Mouse (Mus musculus) liver, embryonic 12.5 days (tissue): ENCODE data around the gene Gm21970. TPM values are rescaled to one million over a fixed set of nuclear protein-coding genes. Genes with fewer than 3 reads are reported as not detected.

ENCODE experiments used
- ATAC-seq: fragments of 200-750 bp; cut with Nextera tagmentation; 2 replicates; pipeline ENCODE4 v1.8.0; 2017; ENCODE audit warnings: moderate number of reproducible peaks, mild to moderate bottlenecking, moderate library complexity
- H3K27ac ChIP-seq: fragments of 300-500 bp; sonication (generic); 2 replicates; pipeline ENCODE4 v1.5.1; 2016; ENCODE audit warnings: mild to moderate bottlenecking
- H3K27me3 ChIP-seq: fragments of 300-500 bp; sonication (generic); replicated peaks from 2 replicates; pipeline ENCODE4 v1.6.1; 2016; ENCODE audit warnings: mild to moderate bottlenecking, moderate library complexity
- H3K36me3 ChIP-seq: fragments of 300-500 bp; sonication (generic); 2 replicates; pipeline ENCODE4 v1.6.1; 2016; ENCODE audit warnings: mild to moderate bottlenecking, moderate library complexity
- H3K4me1 ChIP-seq: fragments of 300-500 bp; sonication (generic); 2 replicates; pipeline ENCODE4 v1.6.1; 2016
- H3K4me2 ChIP-seq: fragments of 300-500 bp; sonication (generic); 2 replicates; pipeline ENCODE4 v1.6.1; 2016; ENCODE audit warnings: mild to moderate bottlenecking, moderate library complexity
- H3K4me3 ChIP-seq: fragments of 300-500 bp; sonication (generic); 2 replicates; pipeline ENCODE4 v1.5.1; 2016; ENCODE audit warnings: mild to moderate bottlenecking, moderate library complexity
- H3K9ac ChIP-seq: fragments of 300-500 bp; sonication (generic); 2 replicates; pipeline ENCODE4 v1.6.1; 2016; ENCODE audit warnings: mild to moderate bottlenecking, moderate library complexity
- H3K9me3 ChIP-seq: fragments of 300-500 bp; sonication (generic); replicated peaks from 2 replicates; pipeline ENCODE4 v1.6.1; 2016; ENCODE audit warnings: mild to moderate bottlenecking, moderate library complexity
- WGBS: fragments of 180-500 bp; shearing (Covaris S2); methylation state at CpG from one replicate; pipeline ENCODE4 v1.1.7; 2016; ENCODE audit not compliant: insufficient replicate concordance; 5-methylcytosine and 5-hydroxymethylcytosine counted together
- polyA plus RNA-seq: library from polyadenylated mRNA; unstranded; fragments of >200 nt; fragmentation: Nextera tagmentation; extraction: Ambion mirVana; gene quantifications from 2 replicates; pipeline ENCODE4 v1.2.1, GENCODE M21; 2016

Gene Gm21970
- polyA plus RNA-seq, 1 experiment from 2014 or later, result not detected

DNA sequence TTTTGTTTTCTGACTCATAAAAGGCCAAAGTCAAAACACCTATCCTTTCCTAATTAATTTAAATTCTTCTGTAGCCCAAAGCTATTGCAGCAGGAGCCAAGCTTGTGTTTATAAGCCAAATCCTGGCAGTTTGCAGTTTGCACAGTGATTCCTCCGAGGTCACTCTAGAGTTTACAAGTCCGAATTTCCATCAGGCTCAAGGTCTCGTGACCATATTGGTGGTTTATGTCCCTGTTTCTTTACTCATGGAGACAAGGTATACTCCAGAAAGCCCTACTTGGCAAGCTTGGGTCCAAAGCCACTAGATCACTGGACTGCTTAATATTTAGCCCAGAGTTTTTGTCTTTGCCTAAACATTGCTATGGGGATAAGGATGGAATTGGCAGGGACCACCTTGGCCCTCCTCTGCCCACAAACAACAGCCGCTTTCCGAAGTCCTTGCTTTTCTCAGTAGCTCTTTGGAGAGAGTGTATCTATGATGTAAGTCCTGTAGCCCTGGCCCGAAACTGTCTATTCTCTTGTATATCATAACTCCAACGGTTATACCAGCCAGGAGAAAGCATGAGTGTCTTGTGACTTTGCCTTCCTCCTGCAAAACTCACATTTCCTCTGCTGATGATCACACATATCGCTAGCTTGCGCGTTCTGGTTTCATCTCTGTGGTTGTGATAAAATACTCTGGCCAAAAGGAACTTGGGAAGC, 5.0 kb upstream of the Gm21970 start:
- no peak overlapping the region for H3K4me3 ChIP-seq
- peaks cover 98% of the 10 kb centered on the region for H3K36me3 ChIP-seq
- 86% methylated on average over 10 of the region's 10 CpGs for WGBS
- H3K27me3 ChIP-seq, result no peaks in the 10 kb centered on the region
- H3K4me1 ChIP-seq, result peaks cover 31% of the 10 kb centered on the region
- peak overlapping the region; percentile 21; the same call in 1 of the 2 replicates for H3K27ac ChIP-seq
- no peak for ATAC-seq
- H3K4me2 ChIP-seq, result no peak overlapping the region
- H3K9me3 ChIP-seq, result peaks cover 9% of the 10 kb centered on the region; the same call in 1 of the 2 replicates
- H3K9ac ChIP-seq, result no peak overlapping the region

GRCm38 (mm10) chr16:91387121-91387486, 4.4 kb upstream of the Gm21970 start:
- H3K27me3 ChIP-seq, result no peaks in the 10 kb centered on the region
- ATAC-seq, result no peak; the same call in 1 of the 2 replicates
- no peak overlapping the region for H3K27ac ChIP-seq
- peaks cover 98% of the 10 kb centered on the region for H3K36me3 ChIP-seq
- no peak overlapping the region for H3K4me2 ChIP-seq
- H3K4me1 ChIP-seq, result peaks cover 26% of the 10 kb centered on the region
- peaks cover 9% of the 10 kb centered on the region; the same call in 1 of the 2 replicates for H3K9me3 ChIP-seq
- no peak overlapping the region for H3K4me3 ChIP-seq
- 69% methylated on average over 3 of the region's 3 CpGs for WGBS
- no peak overlapping the region for H3K9ac ChIP-seq

- Histone ChIP-seq H3K36me3 (peaks cover 99% of the 10 kb centered on the region), H3K27ac (no peak overlapping the region)
- no peak for ATAC-seq
Observed at GRCm38 (mm10) chr16:91390100-91390499, 1.4 kb upstream of the Gm21970 start.

GRCm38 (mm10) chr16:91394826-91395410, 3.4 kb downstream of the Gm21970 start:
- no peak for ATAC-seq
- peaks cover 2% of the 10 kb centered on the region; the same call in 1 of the 2 replicates for H3K9me3 ChIP-seq
- H3K36me3 ChIP-seq, result peaks cover 88% of the 10 kb centered on the region
- H3K4me2 ChIP-seq, result no peak overlapping the region
- peak overlapping the region; percentile 82 for H3K27ac ChIP-seq
- H3K27me3 ChIP-seq, result no peaks in the 10 kb centered on the region
- 85% methylated on average over 4 of the region's 4 CpGs for WGBS
- no peak overlapping the region for H3K4me3 ChIP-seq
- peaks cover 35% of the 10 kb centered on the region for H3K4me1 ChIP-seq
- no peak overlapping the region for H3K9ac ChIP-seq

More at GRCm38 (mm10) chr16:91390100-91390499, 1.4 kb upstream of the Gm21970 start:
- H3K27me3 ChIP-seq, result no peaks in the 10 kb centered on the region
- WGBS, result 85% methylated on average over 4 of the region's 4 CpGs
- H3K4me3 ChIP-seq, result no peak overlapping the region
- peaks cover 23% of the 10 kb centered on the region for H3K4me1 ChIP-seq
- H3K9me3 ChIP-seq, result peaks cover 9% of the 10 kb centered on the region; the same call in 1 of the 2 replicates
- no peak overlapping the region for H3K4me2 ChIP-seq
- no peak overlapping the region for H3K9ac ChIP-seq

GRCm38 (mm10) chr16:91395633-91396392, 4.3 kb downstream of the Gm21970 start:
- Histone ChIP-seq H3K4me1 (peaks cover 41% of the 10 kb centered on the region), H3K27me3 (no peaks in the 10 kb centered on the region), H3K4me3 (no peak overlapping the region), H3K4me2 (peak overlapping the region; percentile 48; the same call in 1 of the 2 replicates), H3K27ac (peak overlapping the region; percentile 82), H3K36me3 (peaks cover 89% of the 10 kb centered on the region), H3K9me3 (no peaks in the 10 kb centered on the region), H3K9ac (no peak overlapping the region)
- peak; percentile 63 for ATAC-seq
- WGBS, result 56% methylated on average over 8 of the region's 8 CpGs

- Histone ChIP-seq H3K27me3 (no peaks in the 10 kb centered on the region), H3K36me3 (peaks cover 89% of the 10 kb centered on the region), H3K4me3 (0 out of 2 replicates have a peak overlapping the region, but pooled peaks have one; percentile 8), H3K9me3 (no peaks in the 10 kb centered on the region), H3K9ac (peak overlapping the region; percentile 50; the same call in 1 of the 2 replicates), H3K27ac (peak overlapping the region; percentile 82), H3K4me2 (peak overlapping the region; percentile 48), H3K4me1 (peaks cover 46% of the 10 kb centered on the region)
- 31% methylated on average over 10 of the region's 10 CpGs for WGBS
- peak; percentile 88 for ATAC-seq
Observed at GRCm38 (mm10) chr16:91396844-91397537, 5.5 kb downstream of the Gm21970 start.

- peak overlapping the region; percentile 82 for H3K27ac ChIP-seq
- peaks cover 46% of the 10 kb centered on the region for H3K4me1 ChIP-seq
- no peak overlapping the region for H3K9ac ChIP-seq
- H3K4me3 ChIP-seq, result no peak overlapping the region
- no peak for ATAC-seq
- H3K9me3 ChIP-seq, result no peaks in the 10 kb centered on the region
- H3K4me2 ChIP-seq, result no peak overlapping the region
- WGBS, result 84% methylated on average over 12 of the region's 12 CpGs
- H3K27me3 ChIP-seq, result no peaks in the 10 kb centered on the region
- H3K36me3 ChIP-seq, result peaks cover 88% of the 10 kb centered on the region
Observed at GRCm38 (mm10) chr16:91398030-91398429, 6.5 kb downstream of the Gm21970 start.

DNA sequence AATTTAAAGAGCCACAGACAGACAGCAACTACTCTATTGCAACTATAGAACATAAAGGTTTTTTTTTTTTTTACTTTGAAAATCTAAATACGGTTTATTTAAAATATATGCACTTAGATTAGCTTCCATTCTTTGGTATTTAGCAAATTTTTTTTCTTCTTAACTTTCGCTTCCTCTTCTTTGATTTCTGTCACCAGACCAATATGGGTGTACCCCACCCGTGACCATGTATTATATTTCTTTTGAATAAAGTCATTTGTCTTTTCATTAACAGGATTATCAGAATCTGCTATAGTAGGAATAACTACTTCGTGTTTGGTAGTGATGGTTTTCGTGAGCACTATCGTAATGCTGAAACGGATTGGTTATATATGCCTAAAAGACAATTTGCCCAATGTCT, 7.4 kb downstream of the Gm21970 start:
- H3K9me3 ChIP-seq, result no peaks in the 10 kb centered on the region
- no peak for ATAC-seq
- no peak overlapping the region for H3K9ac ChIP-seq
- peaks cover 46% of the 10 kb centered on the region for H3K4me1 ChIP-seq
- H3K36me3 ChIP-seq, result peaks cover 88% of the 10 kb centered on the region
- H3K27me3 ChIP-seq, result no peaks in the 10 kb centered on the region
- no peak overlapping the region for H3K27ac ChIP-seq
- H3K4me3 ChIP-seq, result no peak overlapping the region
- H3K4me2 ChIP-seq, result no peak overlapping the region
- 90% methylated on average over 7 of the region's 7 CpGs for WGBS

- peaks cover 48% of the 10 kb centered on the region for H3K4me1 ChIP-seq
- no peaks in the 10 kb centered on the region for H3K27me3 ChIP-seq
- WGBS, result 84% methylated on average over 6 of the region's 6 CpGs
- H3K36me3 ChIP-seq, result peaks cover 74% of the 10 kb centered on the region
- H3K9me3 ChIP-seq, result no peaks in the 10 kb centered on the region
- H3K4me3 ChIP-seq, result no peak overlapping the region
- ATAC-seq, result no peak
- peak overlapping the region; percentile 34; the same call in 1 of the 2 replicates for H3K27ac ChIP-seq
- H3K9ac ChIP-seq, result no peak overlapping the region
- H3K4me2 ChIP-seq, result no peak overlapping the region
Observed at GRCm38 (mm10) chr16:91401569-91402165, 10.1 kb downstream of the Gm21970 start.

- peaks cover 63% of the 10 kb centered on the region for H3K36me3 ChIP-seq
Observed at GRCm38 (mm10) chr16:91403784-91404183, 12.3 kb downstream of the Gm21970 start.

GRCm38 (mm10) chr16:91404187-91404586, 12.7 kb downstream of the Gm21970 start:
- Histone ChIP-seq H3K4me2 (no peak overlapping the region), H3K27me3 (no peaks in the 10 kb centered on the region), H3K4me1 (peaks cover 53% of the 10 kb centered on the region), H3K4me3 (no peak overlapping the region), H3K27ac (no peak overlapping the region), H3K36me3 (peaks cover 67% of the 10 kb centered on the region), H3K9ac (no peak overlapping the region), H3K9me3 (no peaks in the 10 kb centered on the region)
- 89% methylated on average over 8 of the region's 8 CpGs for WGBS
- no peak for ATAC-seq

More at GRCm38 (mm10) chr16:91403784-91404183, 12.3 kb downstream of the Gm21970 start:
- Histone ChIP-seq H3K27me3 (no peaks in the 10 kb centered on the region), H3K4me1 (peaks cover 49% of the 10 kb centered on the region), H3K9ac (no peak overlapping the region), H3K4me2 (no peak overlapping the region), H3K27ac (no peak overlapping the region), H3K4me3 (no peak overlapping the region), H3K9me3 (no peaks in the 10 kb centered on the region)
- WGBS, result 73% methylated on average over 9 of the region's 9 CpGs
- no peak for ATAC-seq
